Mouse (Mus musculus): Measurements from ENCODE around the gene C2cd6.

DNA sequence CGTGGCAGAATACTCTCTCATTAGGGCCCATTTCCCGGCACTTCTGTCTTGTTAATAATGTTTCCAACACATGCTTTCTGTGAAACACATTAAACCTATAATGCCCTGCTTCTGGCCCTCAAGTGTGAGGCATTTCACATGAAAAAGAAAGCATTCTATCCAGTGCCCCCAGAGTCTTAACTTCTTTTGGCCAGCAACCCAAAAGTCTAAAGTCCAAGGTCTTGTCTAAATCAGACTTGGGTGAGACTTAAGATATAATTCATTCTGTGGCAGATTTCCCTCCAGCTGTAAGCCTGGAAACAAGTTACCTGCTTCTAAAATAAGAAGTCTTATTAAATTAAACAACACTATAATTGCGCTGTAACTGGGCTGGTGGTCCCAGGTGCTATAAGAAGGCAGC is 73.1 kb downstream of the C2cd6 start:
- TF ChIP-seq CTCF (IDR thresholded peaks at IDR 0.05; ENCODE audit: control insufficient read depth, insufficient read depth, insufficient replicate concordance, low read depth, low read length), result no peak
- TF ChIP-seq POLR2A (IDR thresholded peaks at IDR 0.05; ENCODE audit: control insufficient read depth, low read depth, low read length), result no peak

Measured in testis, adult 2 months (tissue).